Mouse (Mus musculus) limb, embryonic 15.5 days (tissue): ENCODE results near the gene Adtrp. TPM values are rescaled to one million over a fixed set of nuclear protein-coding genes. Genes with fewer than 3 reads are reported as not detected.

Experiments used
- ATAC-seq: fragments of 200-750 bp; cut with Nextera tagmentation; 2 replicates; pipeline ENCODE4 v1.8.0; 2017; ENCODE audit warnings: low read depth, moderate TSS enrichment; ENCODE audit not compliant: insufficient number of reproducible peaks, low FRiP score, low TSS enrichment
- H3K27ac ChIP-seq: fragments of 300-500 bp; sonication (generic); 2 replicates; pipeline ENCODE4 v1.5.1; 2015; ENCODE audit warnings: moderate library complexity, mild to moderate bottlenecking, inconsistent platforms
- H3K27me3 ChIP-seq: fragments of 300-500 bp; sonication (generic); 2 replicates; pipeline ENCODE4 v1.6.1; 2015; ENCODE audit warnings: inconsistent platforms
- H3K36me3 ChIP-seq: fragments of 300-500 bp; sonication (generic); 2 replicates; pipeline ENCODE4 v1.6.1; 2015; ENCODE audit warnings: inconsistent platforms
- H3K4me1 ChIP-seq: fragments of 300-500 bp; sonication (generic); 2 replicates; pipeline ENCODE4 v1.6.1; 2015; ENCODE audit warnings: inconsistent platforms
- H3K4me2 ChIP-seq: fragments of 300-500 bp; sonication (generic); 2 replicates; pipeline ENCODE4 v1.6.1; 2015; ENCODE audit warnings: mild to moderate bottlenecking, inconsistent platforms
- H3K4me3 ChIP-seq: fragments of 300-500 bp; sonication (generic); 2 replicates; pipeline ENCODE4 v1.5.1; 2015; ENCODE audit warnings: mild to moderate bottlenecking, inconsistent platforms
- H3K9ac ChIP-seq: fragments of 300-500 bp; sonication (generic); 2 replicates; pipeline ENCODE4 v1.6.1; 2015; ENCODE audit warnings: inconsistent platforms
- H3K9me3 ChIP-seq: fragments of 300-500 bp; sonication (generic); 2 replicates; pipeline ENCODE4 v1.6.1; 2016; ENCODE audit warnings: inconsistent platforms
- WGBS: fragments of 180-500 bp; shearing (Covaris S2); methylation state at CpG from one replicate; pipeline ENCODE4 v1.1.7; 2015; 5-methylcytosine and 5-hydroxymethylcytosine counted together
- polyA plus RNA-seq: library from polyadenylated mRNA; unstranded; fragments of >200 nt; fragmentation: Nextera tagmentation; extraction: Ambion mirVana; gene quantifications from 2 replicates; pipeline ENCODE4 v1.2.1, GENCODE M21; 2015

Adtrp gene
- polyA plus RNA-seq, 1 experiment from 2014 or later: 19.3 TPM

DNA sequence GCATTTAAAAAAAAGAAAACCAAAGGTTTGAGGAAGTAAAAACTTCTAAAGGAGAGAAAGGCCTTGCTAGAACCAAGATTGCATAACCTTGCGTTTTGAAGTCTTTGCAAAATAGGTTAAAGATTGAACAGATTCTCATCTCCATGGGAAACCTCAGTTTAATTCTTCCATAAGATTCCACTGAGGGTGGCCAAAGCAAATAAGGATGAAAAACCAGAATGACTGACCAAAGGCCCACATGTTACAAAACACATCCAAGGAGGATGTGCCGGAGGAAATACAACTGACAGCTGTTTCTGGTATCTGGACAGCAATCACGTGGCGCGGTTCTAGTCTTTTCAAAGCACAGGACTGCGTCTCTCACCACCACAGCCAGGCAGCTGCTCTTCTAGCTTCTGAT lies 18.1 kb upstream of the Adtrp start:
- Histone ChIP-seq H3K4me3 (no peak overlapping the region), H3K4me1 (no peaks in the 10 kb centered on the region), H3K27ac (no peak overlapping the region), H3K9me3 (no peaks in the 10 kb centered on the region), H3K27me3 (no peaks in the 10 kb centered on the region), H3K4me2 (no peak overlapping the region), H3K36me3 (no peaks in the 10 kb centered on the region), H3K9ac (no peak overlapping the region)
- ATAC-seq: no peak
- 77% methylated on average over 6 of the region's 6 CpGs for WGBS

DNA sequence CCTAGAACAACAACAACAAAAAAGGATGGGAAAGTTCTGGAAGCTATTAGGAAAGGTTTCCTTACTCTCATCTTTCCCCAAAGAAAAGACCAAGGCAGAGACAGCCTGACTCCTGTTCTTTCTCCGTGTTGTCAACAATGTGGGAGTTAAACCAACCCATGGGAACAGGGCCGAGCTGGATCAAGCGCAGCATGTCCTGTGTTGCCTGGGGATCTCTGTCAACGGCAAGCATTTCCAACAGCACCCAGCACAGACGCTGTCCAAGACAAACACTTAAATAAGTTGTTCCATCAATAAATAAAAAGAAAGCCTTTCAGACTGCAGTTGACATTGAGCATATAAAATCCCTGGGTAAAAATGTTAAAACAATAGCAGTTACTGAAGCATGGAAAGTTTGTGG lies 17.6 kb upstream of the Adtrp start:
- no peaks in the 10 kb centered on the region for H3K4me1 ChIP-seq
- H3K27me3 ChIP-seq: no peaks in the 10 kb centered on the region
- no peak overlapping the region for H3K9ac ChIP-seq
- no peaks in the 10 kb centered on the region for H3K36me3 ChIP-seq
- WGBS: 62% methylated on average over 5 of the region's 5 CpGs
- H3K4me2 ChIP-seq: no peak overlapping the region
- H3K27ac ChIP-seq: no peak overlapping the region
- no peaks in the 10 kb centered on the region for H3K9me3 ChIP-seq
- H3K4me3 ChIP-seq: no peak overlapping the region
- ATAC-seq: no peak

DNA sequence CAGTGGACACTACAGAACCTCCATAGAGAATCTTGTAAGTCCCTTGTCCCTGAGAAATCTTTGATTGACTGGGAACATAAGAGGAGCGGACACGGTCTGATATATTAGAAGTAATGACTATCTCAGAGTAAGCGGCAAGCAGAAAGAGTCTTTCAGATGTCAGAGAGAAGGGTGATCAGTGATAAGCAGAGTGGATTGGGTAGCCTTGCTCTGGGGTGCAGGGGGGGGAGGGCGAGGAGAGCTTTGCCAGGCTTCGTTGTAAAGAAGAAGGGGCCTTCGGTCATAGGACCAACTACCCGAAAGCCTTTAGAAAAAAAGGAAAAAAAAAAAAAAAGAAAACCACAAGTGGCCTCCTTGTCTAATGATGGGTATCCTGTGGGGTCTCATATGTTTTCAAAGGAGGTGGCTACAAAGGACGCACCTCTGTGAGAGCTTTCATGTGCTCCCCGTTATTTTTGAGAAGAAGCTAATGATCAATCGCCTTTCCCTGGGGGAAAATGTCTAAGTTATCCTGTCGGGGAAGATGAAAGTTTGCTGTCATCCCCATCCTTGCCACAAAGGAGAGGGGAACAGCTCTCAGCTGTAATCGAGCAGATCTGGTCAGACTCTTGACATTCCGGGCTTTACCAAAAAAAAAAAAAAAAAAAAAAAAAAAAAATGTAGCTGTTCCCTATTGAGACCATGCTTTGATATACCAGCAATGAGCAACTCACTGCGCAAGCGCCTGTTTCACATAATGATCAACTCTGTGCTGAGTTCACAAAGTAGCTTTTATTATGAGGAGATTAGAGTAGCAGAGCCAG lies 13.3 kb upstream of the Adtrp start:
- Histone ChIP-seq H3K4me1 (0 out of 2 replicates have a peak, but pooled peaks cover 3% of the 10 kb centered on the region), H3K4me3 (no peak overlapping the region), H3K9ac (no peak overlapping the region), H3K27me3 (no peaks in the 10 kb centered on the region), H3K4me2 (no peak overlapping the region), H3K9me3 (no peaks in the 10 kb centered on the region), H3K27ac (no peak overlapping the region), H3K36me3 (no peaks in the 10 kb centered on the region)
- ATAC-seq: no peak
- WGBS: 83% methylated on average over 15 of the region's 15 CpGs

DNA sequence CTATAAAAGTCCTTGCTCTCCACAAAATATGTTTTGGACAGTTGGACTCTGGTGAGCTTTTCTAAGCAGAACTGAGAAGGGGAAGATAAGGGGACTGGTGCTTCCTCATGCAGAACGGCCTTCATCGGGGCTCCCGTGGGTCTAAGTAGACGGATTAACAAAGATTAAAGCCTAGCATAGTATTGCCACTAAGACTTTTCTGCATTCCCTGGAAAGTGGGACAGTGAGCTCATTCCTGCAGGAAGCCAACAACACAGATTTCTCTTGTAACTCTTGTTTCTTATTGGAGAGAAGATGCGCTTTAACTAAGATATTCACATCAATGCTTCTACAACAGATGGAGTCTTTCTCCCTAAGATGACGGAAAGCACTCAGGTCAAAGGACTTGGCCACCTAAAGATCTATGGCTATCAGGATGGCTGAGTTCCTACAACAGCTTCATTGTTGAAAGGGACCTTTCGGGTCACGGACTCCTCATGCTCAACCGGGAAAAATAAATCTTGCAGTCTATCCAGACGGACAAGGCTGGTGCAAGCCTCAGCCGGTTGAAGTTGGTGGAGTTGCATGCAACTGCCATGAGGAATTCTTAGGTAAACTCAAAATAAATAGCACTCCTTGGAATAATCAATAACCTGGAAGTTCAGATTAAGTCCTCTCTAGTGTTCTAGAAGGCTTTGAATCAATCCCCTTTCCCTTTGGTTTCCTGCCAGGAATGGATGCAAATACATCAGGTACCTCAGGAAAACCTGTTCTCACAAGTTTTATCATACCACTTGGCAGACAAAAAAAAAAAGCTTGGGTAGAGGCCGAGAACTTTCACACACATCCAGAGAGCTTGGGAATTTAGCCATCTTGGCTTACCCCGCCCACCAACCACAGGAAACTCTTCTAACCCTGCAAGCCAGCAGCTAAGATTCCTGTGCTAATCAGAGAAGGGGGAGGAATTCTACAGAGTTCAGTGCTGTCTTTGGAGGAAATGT lies 8.0 kb upstream of the Adtrp start:
- WGBS: 76% methylated on average over 13 of the region's 13 CpGs
- Histone ChIP-seq H3K27ac (no peak overlapping the region), H3K4me3 (no peak overlapping the region), H3K4me1 (0 out of 2 replicates have a peak, but pooled peaks cover 6% of the 10 kb centered on the region), H3K9ac (no peak overlapping the region), H3K4me2 (no peak overlapping the region), H3K27me3 (no peaks in the 10 kb centered on the region), H3K9me3 (no peaks in the 10 kb centered on the region), H3K36me3 (no peaks in the 10 kb centered on the region)
- ATAC-seq: no peak

DNA sequence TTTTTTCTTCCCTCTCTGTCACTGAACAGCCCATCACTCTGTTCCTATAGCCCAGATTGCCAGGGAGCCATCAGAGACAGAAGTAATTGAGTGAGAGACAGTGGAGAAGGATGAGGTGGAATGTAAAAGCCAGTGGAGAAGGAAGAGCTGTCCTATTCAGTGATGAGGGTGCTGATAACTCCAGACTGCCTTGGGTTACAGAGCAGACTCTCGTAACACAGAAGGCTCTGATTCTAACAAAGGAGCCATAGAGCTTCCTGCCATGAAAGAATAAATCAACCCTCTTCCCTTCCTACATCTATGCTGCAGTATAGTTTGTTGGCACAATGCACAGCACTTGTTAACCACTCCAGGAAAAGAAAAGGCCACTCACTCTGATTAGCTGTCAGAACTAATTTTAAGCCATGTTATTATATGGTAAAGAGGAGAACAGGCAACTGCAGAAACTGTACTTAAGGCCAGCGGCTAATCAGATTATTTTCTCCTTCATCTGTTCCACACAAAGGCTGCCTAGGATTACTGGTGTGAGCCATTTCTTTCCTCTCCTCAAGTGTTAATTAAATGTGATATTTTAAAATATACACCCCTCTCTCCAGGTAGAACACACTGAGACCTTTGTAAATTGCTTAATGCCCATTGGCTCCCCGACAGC lies 3.4 kb upstream of the Adtrp start:
- Histone ChIP-seq H3K4me3 (no peak overlapping the region), H3K4me1 (0 out of 2 replicates have a peak, but pooled peaks cover 3% of the 10 kb centered on the region), H3K27me3 (no peaks in the 10 kb centered on the region), H3K27ac (no peak overlapping the region), H3K36me3 (no peaks in the 10 kb centered on the region), H3K9me3 (no peaks in the 10 kb centered on the region), H3K9ac (no peak overlapping the region), H3K4me2 (no peak overlapping the region)
- WGBS: 69% methylated on average over 3 of the region's 3 CpGs
- ATAC-seq: no peak

DNA sequence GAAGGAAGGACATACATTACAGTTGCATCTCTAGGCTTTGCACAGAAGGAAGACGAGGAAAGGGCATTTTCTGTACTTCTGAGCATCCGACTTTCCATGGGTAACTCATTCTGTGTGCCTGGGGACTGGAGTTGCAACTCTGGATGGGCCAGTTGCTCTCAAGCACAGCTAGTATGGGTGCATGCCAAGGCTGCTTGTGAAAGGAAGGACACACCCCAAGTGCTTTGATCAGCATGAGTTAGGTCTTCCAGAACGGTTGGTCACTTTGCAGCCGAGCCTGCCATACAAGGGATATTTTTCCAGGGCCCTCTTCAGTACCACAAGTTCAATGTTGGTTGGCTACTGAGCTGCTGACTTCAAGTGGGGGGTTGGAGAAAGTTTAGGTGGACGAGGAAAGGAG lies 968 bp downstream of the Adtrp start:
- Histone ChIP-seq H3K27me3 (no peaks in the 10 kb centered on the region), H3K9ac (no peak overlapping the region), H3K27ac (0 out of 2 replicates have a peak overlapping the region, but pooled peaks have one; percentile 24), H3K4me3 (no peak overlapping the region), H3K4me2 (no peak overlapping the region), H3K36me3 (no peaks in the 10 kb centered on the region), H3K9me3 (no peaks in the 10 kb centered on the region), H3K4me1 (0 out of 2 replicates have a peak, but pooled peaks cover 3% of the 10 kb centered on the region)
- ATAC-seq: no peak
- WGBS: 75% methylated on average over 5 of the region's 5 CpGs

DNA sequence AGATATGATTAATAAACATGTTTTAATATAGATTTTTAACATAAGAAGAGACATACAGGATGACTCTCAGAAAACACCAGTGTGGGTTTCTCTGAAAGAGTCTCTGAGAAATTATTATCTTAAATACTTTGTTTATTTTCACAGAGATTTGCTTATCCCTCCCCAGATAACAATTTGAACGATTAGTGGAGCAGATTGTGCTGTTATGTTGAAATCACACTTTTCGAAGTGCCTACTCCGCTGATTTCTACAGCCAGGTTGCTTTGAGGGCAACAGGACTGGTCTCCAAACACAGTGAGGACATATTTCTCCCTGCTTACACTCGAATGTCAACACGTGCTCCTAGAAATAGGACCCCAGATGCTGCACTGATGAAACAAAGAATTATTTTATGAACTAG lies 2.5 kb downstream of the Adtrp start:
- Histone ChIP-seq H3K36me3 (no peaks in the 10 kb centered on the region), H3K9me3 (no peaks in the 10 kb centered on the region), H3K4me2 (no peak overlapping the region), H3K4me1 (no peaks in the 10 kb centered on the region), H3K4me3 (no peak overlapping the region), H3K27me3 (no peaks in the 10 kb centered on the region), H3K27ac (no peak overlapping the region), H3K9ac (no peak overlapping the region)
- no peak for ATAC-seq
- 79% methylated on average over 5 of the region's 5 CpGs for WGBS

DNA sequence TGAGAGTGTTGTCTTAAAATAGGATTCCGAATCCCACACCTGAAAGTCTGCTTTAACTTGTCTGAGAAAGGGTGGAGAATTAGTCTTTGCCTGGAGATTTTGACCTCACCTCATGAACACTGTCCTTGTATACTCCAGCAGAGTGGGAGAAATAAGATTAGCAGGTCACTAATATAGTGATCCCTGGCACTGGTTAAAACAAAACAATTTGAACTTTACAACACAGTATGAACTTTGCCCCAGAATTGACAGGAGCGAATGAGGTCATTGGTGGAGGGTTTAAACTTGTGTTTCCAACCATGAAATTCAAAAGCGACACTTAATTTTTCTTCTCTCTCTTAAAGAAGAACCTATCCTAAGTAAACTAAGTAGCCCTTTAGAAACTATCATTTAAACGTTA lies 3.4 kb downstream of the Adtrp start:
- Histone ChIP-seq H3K9me3 (no peaks in the 10 kb centered on the region), H3K9ac (no peak overlapping the region), H3K27ac (no peak overlapping the region), H3K4me1 (no peaks in the 10 kb centered on the region), H3K27me3 (no peaks in the 10 kb centered on the region), H3K4me2 (no peak overlapping the region), H3K36me3 (no peaks in the 10 kb centered on the region), H3K4me3 (no peak overlapping the region)
- WGBS: 77% methylated on average over 4 of the region's 4 CpGs
- no peak for ATAC-seq

DNA sequence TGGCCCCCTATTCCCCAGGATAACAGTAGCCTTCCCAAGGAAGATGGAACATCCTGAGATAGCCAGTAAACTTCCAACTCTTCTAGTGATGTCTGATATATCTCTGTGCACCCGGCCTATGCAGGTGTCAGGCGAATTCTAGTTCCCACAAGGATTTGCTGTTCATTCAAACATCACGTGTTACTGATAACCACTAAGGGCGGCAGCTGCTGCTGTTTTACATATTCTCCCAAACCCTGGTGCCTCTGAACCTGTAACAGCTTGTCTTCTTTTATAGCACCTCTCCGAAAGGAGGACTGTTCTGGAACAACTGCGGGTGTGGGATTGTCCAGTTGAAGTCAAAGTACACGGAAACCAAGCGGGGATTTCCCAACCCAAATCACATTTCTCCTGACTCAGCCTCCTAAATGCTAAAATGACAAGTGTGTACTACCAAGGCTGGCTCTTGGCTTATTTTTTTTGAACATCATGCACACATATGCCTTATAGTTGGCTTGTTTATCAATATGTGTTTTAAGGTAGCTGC lies 13.8 kb downstream of the Adtrp start:
- no peaks in the 10 kb centered on the region for H3K9me3 ChIP-seq
- no peaks in the 10 kb centered on the region for H3K4me1 ChIP-seq
- no peaks in the 10 kb centered on the region for H3K36me3 ChIP-seq
- H3K4me2 ChIP-seq: no peak overlapping the region
- 87% methylated on average over 8 of the region's 8 CpGs for WGBS
- H3K27ac ChIP-seq: no peak overlapping the region
- no peaks in the 10 kb centered on the region for H3K27me3 ChIP-seq
- no peak for ATAC-seq
- no peak overlapping the region for H3K4me3 ChIP-seq
- H3K9ac ChIP-seq: no peak overlapping the region

DNA sequence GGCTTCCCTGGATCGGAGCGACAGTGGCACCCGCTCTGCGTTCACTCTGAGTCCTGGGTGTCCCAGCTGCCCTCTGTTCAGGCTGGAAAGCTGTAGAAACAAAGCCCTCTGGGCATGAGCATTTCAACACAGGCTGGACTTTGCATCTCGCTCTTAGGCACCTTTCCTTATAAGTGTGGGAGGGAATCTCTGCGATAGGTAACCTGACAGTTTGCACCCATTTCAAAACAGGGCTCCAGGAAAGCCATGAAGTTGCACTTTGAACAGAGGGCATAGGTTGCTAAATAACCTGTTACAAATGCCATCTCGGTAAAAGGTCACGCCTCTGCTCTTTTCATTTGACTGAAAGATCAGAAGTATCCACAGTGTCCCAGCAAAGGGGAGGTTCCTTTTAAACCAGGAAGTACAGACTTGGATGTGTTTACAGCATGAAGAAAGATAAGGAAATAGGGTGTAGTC lies 19.2 kb downstream of the Adtrp start:
- no peak overlapping the region for H3K4me3 ChIP-seq
- no peak overlapping the region for H3K9ac ChIP-seq
- WGBS: 86% methylated on average over 8 of the region's 8 CpGs

DNA sequence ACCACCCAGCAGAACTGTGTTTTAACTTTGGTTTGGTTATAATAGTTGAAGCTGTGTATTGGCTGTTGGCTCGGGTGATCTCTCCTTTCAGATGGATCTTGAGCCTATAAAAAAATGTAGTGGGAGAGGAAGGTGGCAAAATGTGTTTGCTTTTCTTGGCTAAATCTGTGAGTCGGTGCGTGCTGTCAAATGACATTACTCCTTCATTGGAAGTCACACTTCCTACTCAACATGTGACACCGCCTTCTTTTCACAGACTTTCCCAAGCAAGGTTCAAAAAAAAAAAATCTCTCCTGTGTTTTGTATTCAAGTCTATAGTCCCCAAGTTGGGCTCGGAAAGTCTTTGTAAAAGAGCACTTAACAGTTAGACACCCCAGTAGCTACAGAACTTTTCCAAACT lies 19.9 kb downstream of the Adtrp start:
- no peak for ATAC-seq
- Histone ChIP-seq H3K27me3 (no peaks in the 10 kb centered on the region), H3K36me3 (no peaks in the 10 kb centered on the region), H3K9ac (no peak overlapping the region), H3K4me3 (no peak overlapping the region), H3K27ac (no peak overlapping the region), H3K4me2 (no peak overlapping the region), H3K9me3 (no peaks in the 10 kb centered on the region), H3K4me1 (0 out of 2 replicates have a peak, but pooled peaks cover 3% of the 10 kb centered on the region)
- 76% methylated on average over 5 of the region's 5 CpGs for WGBS

More for the DNA sequence above, 19.2 kb downstream of the Adtrp start:
- H3K4me1 ChIP-seq: 0 out of 2 replicates have a peak, but pooled peaks cover 3% of the 10 kb centered on the region
- no peak overlapping the region for H3K27ac ChIP-seq
- no peak for ATAC-seq
- H3K4me2 ChIP-seq: no peak overlapping the region
- no peaks in the 10 kb centered on the region for H3K9me3 ChIP-seq
- H3K36me3 ChIP-seq: no peaks in the 10 kb centered on the region
- H3K27me3 ChIP-seq: no peaks in the 10 kb centered on the region
